Mouse (Mus musculus) neural tube, embryonic 13.5 days (tissue): ENCODE measurements around the gene Tmem253. TPM values are rescaled to one million over a fixed set of nuclear protein-coding genes. Genes with fewer than 3 reads are reported as not detected.
A peak's percentile ranks its signal among the peaks of the same experiment; 100 is the strongest.

Source experiments
- ATAC-seq: fragments of 200-750 bp; cut with Nextera tagmentation; 2 replicates; pipeline ENCODE4 v1.8.0; 2017; ENCODE audit warnings: low read depth, mild to moderate bottlenecking, moderate TSS enrichment, moderate library complexity
- H3K27ac ChIP-seq: fragments of 300-500 bp; sonication (generic); replicated peaks from 2 replicates; pipeline ENCODE4 v1.5.1; 2015; ENCODE audit warnings: moderate library complexity, mild to moderate bottlenecking, inconsistent platforms
- H3K27me3 ChIP-seq: fragments of 300-500 bp; sonication (generic); 2 replicates; pipeline ENCODE4 v1.6.1; 2015; ENCODE audit warnings: mild to moderate bottlenecking, inconsistent platforms
- H3K36me3 ChIP-seq: fragments of 300-500 bp; sonication (generic); 2 replicates; pipeline ENCODE4 v1.6.1; 2015; ENCODE audit warnings: mild to moderate bottlenecking, inconsistent platforms
- H3K4me1 ChIP-seq: fragments of 300-500 bp; sonication (generic); replicated peaks from 2 replicates; pipeline ENCODE4 v1.6.1; 2015; ENCODE audit warnings: inconsistent platforms
- H3K4me2 ChIP-seq: fragments of 300-500 bp; sonication (generic); 2 replicates; pipeline ENCODE4 v1.6.1; 2015; ENCODE audit warnings: inconsistent platforms, mild to moderate bottlenecking, moderate library complexity
- H3K4me3 ChIP-seq: fragments of 300-500 bp; sonication (generic); 2 replicates; pipeline ENCODE4 v1.5.1; 2015; ENCODE audit warnings: mild to moderate bottlenecking, inconsistent platforms
- H3K9ac ChIP-seq: fragments of 300-500 bp; sonication (generic); 2 replicates; pipeline ENCODE4 v1.6.1; 2015; ENCODE audit warnings: moderate library complexity, mild to moderate bottlenecking, inconsistent platforms
- H3K9me3 ChIP-seq: fragments of 300-500 bp; sonication (generic); 2 replicates; pipeline ENCODE4 v1.6.1; 2016; ENCODE audit warnings: inconsistent platforms
- WGBS: fragments of 180-500 bp; shearing (Covaris S2); methylation state at CpG from one replicate; pipeline ENCODE4 v1.1.7; 2015; 5-methylcytosine and 5-hydroxymethylcytosine counted together
- polyA plus RNA-seq: library from polyadenylated mRNA; unstranded; fragments of >200 nt; fragmentation: Nextera tagmentation; extraction: Ambion mirVana; gene quantifications from 2 replicates; pipeline ENCODE4 v1.2.1, GENCODE M21; 2015

The Tmem253 gene
- polyA plus RNA-seq, 1 experiment from 2014 or later: not detected

- Histone ChIP-seq H3K27me3 (no peaks in the 10 kb centered on the region), H3K4me1 (peaks cover under 1% of the 10 kb centered on the region; the same call in 1 of the 2 replicates), H3K27ac (no peak overlapping the region), H3K36me3 (peaks cover 96% of the 10 kb centered on the region), H3K9me3 (no peaks in the 10 kb centered on the region), H3K4me3 (no peak overlapping the region), H3K4me2 (no peak overlapping the region), H3K9ac (no peak overlapping the region)
- ATAC-seq: no peak
- 91% methylated on average over 4 of the region's 4 CpGs for WGBS
These were observed 21.0 kb upstream of the Tmem253 start for GRCm38 (mm10) chr14:51994453-51994852.

- Histone ChIP-seq H3K4me1 (no peaks in the 10 kb centered on the region), H3K36me3 (peaks cover 96% of the 10 kb centered on the region), H3K27me3 (no peaks in the 10 kb centered on the region), H3K4me3 (no peak overlapping the region), H3K4me2 (no peak overlapping the region), H3K9me3 (no peaks in the 10 kb centered on the region), H3K9ac (no peak overlapping the region), H3K27ac (no peak overlapping the region)
- WGBS: 84% methylated on average over 12 of the region's 12 CpGs
- no peak for ATAC-seq
These were observed 20.1 kb upstream of the Tmem253 start for GRCm38 (mm10) chr14:51995219-51995871.

- H3K9me3 ChIP-seq: no peaks in the 10 kb centered on the region
- H3K4me3 ChIP-seq: no peak overlapping the region
- H3K27me3 ChIP-seq: no peaks in the 10 kb centered on the region
- H3K9ac ChIP-seq: no peak overlapping the region
- 89% methylated on average over 13 of the region's 13 CpGs for WGBS
- H3K36me3 ChIP-seq: peaks cover 94% of the 10 kb centered on the region
- ATAC-seq: no peak
- no peaks in the 10 kb centered on the region for H3K4me1 ChIP-seq
- no peak overlapping the region for H3K27ac ChIP-seq
- no peak overlapping the region for H3K4me2 ChIP-seq
These were observed 19.1 kb upstream of the Tmem253 start for GRCm38 (mm10) chr14:51996231-51996841.

DNA sequence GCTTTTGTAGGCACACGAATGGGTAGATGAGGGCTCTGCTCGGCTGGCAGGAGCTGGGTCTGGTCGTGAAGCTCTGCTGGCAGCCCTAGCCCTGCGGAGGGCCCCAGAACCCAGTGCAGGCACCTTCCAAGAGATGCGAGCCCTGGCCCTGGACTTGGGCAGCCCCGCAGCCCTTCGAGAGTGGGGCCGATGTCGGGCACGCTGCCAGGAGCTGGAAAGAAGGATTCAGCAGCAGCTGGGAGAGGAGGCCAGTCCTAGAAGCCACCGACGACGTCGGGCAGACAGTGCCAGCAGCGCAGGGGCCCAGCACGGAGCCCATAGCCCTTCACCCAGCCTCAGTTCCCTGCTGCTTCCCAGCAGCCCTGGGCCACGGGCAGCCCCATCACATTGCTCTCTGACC, 18.6 kb upstream of the Tmem253 start:
- Histone ChIP-seq H3K4me3 (no peak overlapping the region), H3K4me2 (no peak overlapping the region), H3K9ac (no peak overlapping the region), H3K27me3 (no peaks in the 10 kb centered on the region), H3K36me3 (peaks cover 92% of the 10 kb centered on the region), H3K4me1 (no peaks in the 10 kb centered on the region), H3K9me3 (no peaks in the 10 kb centered on the region), H3K27ac (no peak overlapping the region)
- WGBS: 72% methylated on average over 17 of the region's 17 CpGs
- ATAC-seq: no peak

DNA sequence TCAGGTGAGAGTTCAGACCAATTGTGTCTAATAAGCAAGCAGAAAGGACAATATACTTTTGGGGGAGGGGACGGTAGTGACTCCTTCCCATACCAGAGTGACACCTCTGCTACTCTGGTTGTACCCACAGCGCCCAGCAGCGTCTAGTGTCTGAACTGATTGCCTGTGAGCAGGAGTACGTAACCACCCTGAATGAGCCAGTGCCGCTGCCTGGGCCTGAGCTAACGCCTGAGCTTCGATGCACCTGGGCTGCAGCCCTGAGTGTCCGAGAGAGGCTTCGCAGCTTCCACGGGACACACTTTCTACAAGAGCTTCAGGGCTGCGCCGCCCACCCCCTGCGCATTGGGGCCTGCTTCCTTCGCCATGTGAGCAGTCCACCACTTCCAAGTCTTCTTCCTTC, 18.0 kb upstream of the Tmem253 start:
- Histone ChIP-seq H3K4me3 (no peak overlapping the region), H3K9me3 (no peaks in the 10 kb centered on the region), H3K36me3 (peaks cover 92% of the 10 kb centered on the region), H3K27me3 (no peaks in the 10 kb centered on the region), H3K4me2 (no peak overlapping the region), H3K9ac (no peak overlapping the region), H3K4me1 (no peaks in the 10 kb centered on the region), H3K27ac (no peak overlapping the region)
- 92% methylated on average over 14 of the region's 14 CpGs for WGBS
- ATAC-seq: no peak

- Histone ChIP-seq H3K9ac (peak overlapping the region; percentile 60), H3K27ac (peak overlapping the region; percentile 85), H3K4me1 (peaks cover 54% of the 10 kb centered on the region), H3K9me3 (no peaks in the 10 kb centered on the region), H3K4me3 (peak overlapping the region; percentile 15; the same call in 1 of the 2 replicates), H3K27me3 (no peaks in the 10 kb centered on the region), H3K4me2 (peak overlapping the region; percentile 45), H3K36me3 (peaks cover 86% of the 10 kb centered on the region)
- peak; percentile 83 for ATAC-seq
- 13% methylated on average over 16 of the region's 16 CpGs for WGBS
These were observed 11.4 kb upstream of the Tmem253 start for GRCm38 (mm10) chr14:52003981-52004495.

DNA sequence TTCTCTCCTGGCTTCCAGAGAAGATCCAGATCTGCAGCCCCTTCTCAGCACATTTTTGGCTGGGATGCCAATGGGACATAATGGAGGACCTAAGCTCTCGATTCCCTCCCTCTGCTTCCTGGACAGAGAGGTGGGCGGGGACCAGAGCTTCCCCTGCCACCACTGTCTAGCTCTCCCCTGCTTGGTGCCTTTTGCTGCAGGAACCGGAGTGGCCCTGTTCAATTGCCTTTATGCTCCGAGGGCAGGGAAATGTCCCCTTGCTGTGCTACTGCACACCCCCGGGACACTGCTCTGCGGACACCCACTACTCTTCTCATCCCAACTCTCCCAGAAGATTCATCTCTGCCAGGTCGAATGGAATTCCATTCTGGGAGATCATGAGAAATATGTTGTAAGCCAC, 10.3 kb upstream of the Tmem253 start:
- no peak for ATAC-seq
- Histone ChIP-seq H3K4me2 (no peak overlapping the region), H3K27me3 (no peaks in the 10 kb centered on the region), H3K4me1 (peaks cover 65% of the 10 kb centered on the region), H3K27ac (peak overlapping the region; percentile 85), H3K9me3 (no peaks in the 10 kb centered on the region), H3K4me3 (no peak overlapping the region), H3K9ac (peak overlapping the region; percentile 51), H3K36me3 (peaks cover 82% of the 10 kb centered on the region)
- 65% methylated on average over 7 of the region's 7 CpGs for WGBS

GRCm38 (mm10) chr14:52005616-52006015, 9.8 kb upstream of the Tmem253 start:
- Histone ChIP-seq H3K4me2 (no peak overlapping the region), H3K4me1 (peaks cover 70% of the 10 kb centered on the region), H3K4me3 (no peak overlapping the region), H3K27me3 (no peaks in the 10 kb centered on the region), H3K9ac (no peak overlapping the region; the same call in 1 of the 2 replicates), H3K9me3 (no peaks in the 10 kb centered on the region), H3K36me3 (peaks cover 78% of the 10 kb centered on the region), H3K27ac (no peak overlapping the region; the same call in 1 of the 2 replicates)
- ATAC-seq: no peak
- 74% methylated on average over 6 of the region's 6 CpGs for WGBS

GRCm38 (mm10) chr14:52006241-52006640, 9.2 kb upstream of the Tmem253 start:
- 79% methylated on average over 8 of the region's 8 CpGs for WGBS
- peak overlapping the region; percentile 18; the same call in 1 of the 2 replicates for H3K27ac ChIP-seq
- ATAC-seq: no peak

GRCm38 (mm10) chr14:52006771-52007170, 8.7 kb upstream of the Tmem253 start:
- ATAC-seq: no peak
- no peak overlapping the region for H3K4me3 ChIP-seq
- H3K9ac ChIP-seq: no peak overlapping the region

More at GRCm38 (mm10) chr14:52006241-52006640, 9.2 kb upstream of the Tmem253 start:
- Histone ChIP-seq H3K4me2 (no peak overlapping the region), H3K4me3 (no peak overlapping the region), H3K36me3 (peaks cover 72% of the 10 kb centered on the region), H3K27me3 (no peaks in the 10 kb centered on the region), H3K9ac (no peak overlapping the region), H3K4me1 (peaks cover 76% of the 10 kb centered on the region), H3K9me3 (no peaks in the 10 kb centered on the region)

DNA sequence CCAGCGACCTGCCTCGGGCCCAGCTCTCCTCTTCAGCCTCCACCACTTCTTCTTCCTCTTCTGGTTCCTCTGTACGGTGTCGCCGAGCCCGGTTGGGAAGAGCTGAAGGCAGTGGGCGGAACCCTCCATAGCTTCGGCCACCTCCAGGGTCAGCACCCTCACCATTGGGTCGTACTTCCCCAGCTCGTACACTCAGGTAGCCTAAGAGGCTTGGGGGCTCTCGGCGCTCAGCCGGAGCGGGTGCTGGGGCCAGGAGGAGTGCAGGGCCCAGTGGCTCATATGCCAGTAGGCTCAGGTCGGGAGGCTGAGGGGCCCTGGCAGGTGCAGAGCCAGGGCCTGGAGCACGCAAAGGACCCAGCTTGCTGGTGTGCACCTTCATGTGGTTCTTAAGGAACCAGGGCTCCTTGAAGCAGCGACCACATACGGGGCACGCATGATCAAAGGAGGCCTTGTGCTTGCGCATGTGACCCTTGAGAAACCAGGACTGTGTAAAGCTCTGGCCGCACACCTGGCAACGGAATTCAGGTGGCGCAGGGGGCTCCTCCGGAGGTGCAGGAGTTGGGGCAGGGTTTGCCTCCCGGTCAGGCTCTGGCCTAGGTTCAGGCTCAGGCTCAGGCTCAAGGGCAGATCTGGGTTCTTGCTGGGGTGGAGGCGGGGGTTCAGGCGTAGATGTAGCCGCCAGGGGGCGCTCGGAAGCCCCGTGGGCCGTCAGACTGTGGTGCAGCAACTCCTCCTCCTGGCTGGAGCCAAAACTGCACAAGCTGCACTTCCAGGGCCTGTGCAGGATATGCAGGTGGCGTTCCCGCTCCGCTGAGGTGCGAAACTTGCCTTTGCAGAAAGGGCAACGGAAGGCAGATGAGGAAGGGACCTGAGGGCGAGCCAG, 6.9 kb upstream of the Tmem253 start:
- H3K36me3 ChIP-seq: peaks cover 52% of the 10 kb centered on the region
- peaks cover 93% of the 10 kb centered on the region for H3K4me1 ChIP-seq
- peak overlapping the region; percentile 72 for H3K4me2 ChIP-seq
- peak overlapping the region; percentile 37 for H3K4me3 ChIP-seq
- peak overlapping the region; percentile 62 for H3K9ac ChIP-seq
- 55% methylated on average over 38 of the region's 38 CpGs for WGBS
- H3K27me3 ChIP-seq: no peaks in the 10 kb centered on the region
- no peaks in the 10 kb centered on the region for H3K9me3 ChIP-seq
- ATAC-seq: peak; percentile 2; the same call in 1 of the 2 replicates
- H3K27ac ChIP-seq: peak overlapping the region; percentile 98; the same call in 1 of the 2 replicates

More at GRCm38 (mm10) chr14:52006771-52007170, 8.7 kb upstream of the Tmem253 start:
- peaks cover 82% of the 10 kb centered on the region for H3K4me1 ChIP-seq
- WGBS: 95% methylated on average over 23 of the region's 23 CpGs
- peak overlapping the region; percentile 18; the same call in 1 of the 2 replicates for H3K27ac ChIP-seq
- no peaks in the 10 kb centered on the region for H3K9me3 ChIP-seq
- H3K36me3 ChIP-seq: peaks cover 70% of the 10 kb centered on the region
- no peaks in the 10 kb centered on the region for H3K27me3 ChIP-seq
- H3K4me2 ChIP-seq: no peak overlapping the region
